Mouse (Mus musculus) erythroblast, embryonic 14.5 days (primary cell): ENCODE data around the gene Thsd4.

Experiments used
- GATA1 ChIP-seq: IDR thresholded peaks from 2 replicates; pipeline ENCODE4 v1.6.1; 2012; ENCODE audit warnings: low read length, inconsistent platforms, mixed read lengths
- TAL1 ChIP-seq: IDR thresholded peaks from 3 replicates; pipeline ENCODE4 v1.6.1; 2012; ENCODE audit warnings: low read length, inconsistent platforms, mixed read lengths

- TF ChIP-seq GATA1 = no peak
- TF ChIP-seq TAL1 = no peak
Observed at GRCm38 (mm10) chr9:60324716-60325115, 197.1 kb downstream of the Thsd4 start.
